Comparison of ENCODE assay signal across 19 mouse cellular contexts in the genomic region with DNA sequence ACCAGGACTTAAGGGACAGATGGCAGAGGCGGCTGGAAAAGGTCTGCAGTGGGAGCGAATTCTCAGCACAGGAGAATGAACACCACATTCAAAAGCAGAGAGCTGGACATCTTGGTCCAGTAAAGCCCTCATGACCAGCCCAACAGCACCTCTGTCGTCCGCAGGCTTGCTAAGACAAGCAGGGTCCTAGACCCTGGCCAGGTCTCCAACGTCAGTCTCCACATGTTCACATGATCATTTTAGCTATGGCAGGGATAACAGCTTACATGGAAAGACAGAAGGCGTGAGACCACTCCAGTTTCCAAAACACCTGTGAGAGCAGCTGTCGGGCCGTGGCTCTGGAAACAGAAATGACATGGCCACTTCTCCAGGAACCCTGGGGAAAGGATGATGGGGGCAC. TPM values are rescaled to one million over a fixed set of nuclear protein-coding genes. Genes with fewer than 3 reads are reported as not detected.
DNase-seq lines count a peak whose midpoint lies in the region; ATAC-seq lines count a peak whose summit lies in the region.
"Had no signal": no experiment of that assay in that cellular context is flagged by ENCODE, and none has a peak within 500 bp of the region (broad histone marks: within the 10 kb centered on the region; RNA-seq: fewer than 3 reads in every experiment).

No protein-coding gene starts in this region.

- no peaks in the 10 kb centered on the region for H3K36me3 ChIP-seq in heart, embryonic 11.5 days (ENCODE audit: control insufficient read depth, insufficient read depth, low read length)
- peaks cover 38% of the 10 kb centered on the region for H3K36me3 ChIP-seq in heart, embryonic 10.5 days
- peaks cover 9% of the 10 kb centered on the region; the same call in 1 of the 2 replicates for H3K36me3 ChIP-seq in heart, embryonic 12.5 days

- H3K9me3 ChIP-seq in heart, embryonic 11.5 days (replicated peaks; ENCODE audit: control insufficient read depth, low read length): no peaks in the 10 kb centered on the region
- H3K9me3 ChIP-seq in heart, embryonic 10.5 days: no peaks in the 10 kb centered on the region
- H3K9me3 ChIP-seq in heart, embryonic 12.5 days (replicated peaks): no peaks in the 10 kb centered on the region
- H3K9me3 ChIP-seq: G1E had no signal

- 90% methylated on average over 8 of the region's 8 CpGs for WGBS in heart, embryonic 11.5 days (ENCODE audit: insufficient replicate concordance)
- WGBS in heart, embryonic 10.5 days: 90% methylated on average over 8 of the region's 8 CpGs
- 89% methylated on average over 8 of the region's 8 CpGs for WGBS in heart, embryonic 12.5 days

- no peak overlapping the region for H3K4me2 ChIP-seq in heart, embryonic 11.5 days
- no peak overlapping the region for H3K4me2 ChIP-seq in heart, embryonic 12.5 days

- peaks cover 12% of the 10 kb centered on the region for H3K4me1 ChIP-seq in heart, embryonic 11.5 days (ENCODE audit: control insufficient read depth, insufficient read depth, low read length)
- peaks cover 24% of the 10 kb centered on the region for H3K4me1 ChIP-seq in heart, embryonic 10.5 days
- peaks cover 18% of the 10 kb centered on the region for H3K4me1 ChIP-seq in heart, embryonic 12.5 days (replicated peaks)

- peak; percentile 76 for DNase-seq in heart, adult 11 months
- DNase-seq in heart, embryonic 10.5 days (ENCODE audit: low spot score): peak; percentile 59
- DNase-seq: adrenal gland, adult 2 months; adrenal gland, adult 8-10 months; adrenal gland, postnatal 10 days; adrenal gland, postnatal 14 days; adrenal gland, postnatal 25 days; adrenal gland, postnatal 36 days; B cell, adult 2 months; cerebellum, adult 11 months; cerebellum, adult 11-12 months; cerebellum, adult 18-20 months had no signal

- H3K27ac ChIP-seq in heart, embryonic 11.5 days (ENCODE audit: low read depth, low read length): no peak overlapping the region
- no peak overlapping the region for H3K27ac ChIP-seq in heart, embryonic 10.5 days
- no peak overlapping the region for H3K27ac ChIP-seq in heart, embryonic 12.5 days (ENCODE audit: poor library complexity, severe bottlenecking)

- H3K4me3 ChIP-seq in heart, embryonic 11.5 days (ENCODE audit: low read depth, low read length): no peak overlapping the region
- no peak overlapping the region for H3K4me3 ChIP-seq in heart, embryonic 10.5 days
- H3K4me3 ChIP-seq in heart, embryonic 12.5 days: no peak overlapping the region

- no peak overlapping the region for H3K9ac ChIP-seq in heart, embryonic 11.5 days (ENCODE audit: low read depth, low read length)
- no peak overlapping the region for H3K9ac ChIP-seq in heart, embryonic 12.5 days

- no peaks in the 10 kb centered on the region for H3K27me3 ChIP-seq in heart, embryonic 11.5 days (ENCODE audit: control insufficient read depth, insufficient read depth, low read length)
- H3K27me3 ChIP-seq in heart, embryonic 10.5 days (ENCODE audit: insufficient read depth, poor library complexity, severe bottlenecking): no peaks in the 10 kb centered on the region
- no peaks in the 10 kb centered on the region for H3K27me3 ChIP-seq in heart, embryonic 12.5 days (replicated peaks)
- H3K27me3 ChIP-seq: CH12.LX, Patski had no signal

- ATAC-seq in heart, embryonic 11.5 days (replicated peaks; ENCODE audit: insufficient number of reproducible peaks, low FRiP score, low TSS enrichment): no peak
- no peak for ATAC-seq in heart, embryonic 12.5 days (ENCODE audit: insufficient number of reproducible peaks, low FRiP score)
- ATAC-seq: activated CD4-positive, CD25-positive, alpha-beta regulatory T cell, adult 4 months; CD4-positive, CD25-positive, alpha-beta regulatory T cell, adult 4 months; Patski had no signal

RNA-seq across cellular contexts. Expression of a gene that starts 3.7 kb away (rescaled TPM):
- polyA plus RNA-seq in heart, embryonic 11.5 days (2014; fragmentation: Nextera tagmentation; extraction: Ambion mirVana): 62.2 and 72.3 TPM in 2 replicates
- polyA plus RNA-seq in heart, embryonic 10.5 days (2016; fragmentation: Nextera tagmentation; extraction: Ambion mirVana): 61.6 and 76.6 TPM in 2 replicates
- polyA plus RNA-seq in heart, embryonic 12.5 days (2016; fragmentation: Nextera tagmentation; extraction: Ambion mirVana): 73.9 and 75.9 TPM in 2 replicates
